Mouse (Mus musculus) spleen, adult 2 months (tissue): ENCODE results near the gene Dmbt1.
"Not testable (repeated sequence)": the region's sequence is repeated elsewhere in the genome, so short reads cannot be mapped to it uniquely, and the experiment has no call there.

Experiments used
- CTCF ChIP-seq: fragments of 200-500 bp; IDR thresholded peaks from 2 replicates; pipeline ENCODE4 v1.5.1; 2011; ENCODE audit warnings: mild to moderate bottlenecking, inconsistent platforms; ENCODE audit not compliant: insufficient read depth, insufficient read length, insufficient replicate concordance; ENCODE audit errors: extremely low read depth
- POLR2A ChIP-seq: fragments of 200-500 bp; IDR thresholded peaks from 2 replicates; pipeline ENCODE4 v1.6.1; 2011; ENCODE audit warnings: low read depth, low read length, inconsistent platforms

DNA sequence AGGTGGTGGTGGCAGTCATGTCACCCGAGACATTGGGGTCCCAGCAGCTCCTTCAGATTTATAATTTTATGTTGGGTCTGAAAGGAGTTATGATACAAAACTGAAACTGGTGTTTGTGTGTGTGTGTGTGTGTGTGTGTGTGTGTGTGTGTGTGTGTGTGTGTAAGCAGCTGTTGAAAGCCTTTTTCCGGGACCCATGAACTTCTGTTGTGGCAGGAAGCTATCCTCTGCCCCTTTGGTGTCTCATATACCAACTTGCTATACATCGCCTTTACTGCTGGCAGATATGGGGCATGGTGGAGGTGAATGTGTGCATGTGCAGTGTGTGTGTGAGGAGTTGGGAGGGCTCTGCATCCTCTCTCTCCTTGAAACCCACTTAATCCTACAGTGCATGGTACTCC, 41.6 kb downstream of the Dmbt1 start:
- not testable (repeated sequence) for TF ChIP-seq POLR2A, CTCF
